Mouse (Mus musculus): ENCODE results near the gene Cpne1. TPM values are rescaled to one million over a fixed set of nuclear protein-coding genes. Genes with fewer than 3 reads are reported as not detected.
A peak's percentile ranks its signal among the peaks of the same experiment; 100 is the strongest.

The Cpne1 gene
- total and polyA plus RNA-seq, 2 experiments from 2014 or later, result 12.8 to 49.8 TPM

- WGBS, result 95% methylated on average over 3 of the region's 3 CpGs
- Histone ChIP-seq H3K27ac (no peak overlapping the region), H3K9ac (replicated peaks; ENCODE audit: low read length) (no peak overlapping the region), H3K4me2 (ENCODE audit: low read depth, low read length) (no peak overlapping the region), H3K27me3 (ENCODE audit: insufficient read depth, low read length) (no peaks in the 10 kb centered on the region), H3K36me3 (ENCODE audit: insufficient read depth, low read length) (no peaks in the 10 kb centered on the region), H3K4me3 (ENCODE audit: low read length) (no peak overlapping the region), H3K9me3 (ENCODE audit: low read length) (no peaks in the 10 kb centered on the region), H3K4me1 (ENCODE audit: insufficient read depth, low read length) (no peaks in the 10 kb centered on the region)
- no peak for DNase-seq (ENCODE audit: low spot score)
- no peak for TF ChIP-seq CTCF (IDR thresholded peaks at IDR 0.05; ENCODE audit: low read depth)
- no peak for ATAC-seq
Measured at GRCm38 (mm10) chr2:156084541-156084940, 27.2 kb downstream of the Cpne1 start.

GRCm38 (mm10) chr2:156080391-156080790 lies 31.4 kb downstream of the Cpne1 start:
- peak overlapping the region; percentile 48; the same call in 1 of the 2 replicates for H3K27ac ChIP-seq
- H3K4me1 ChIP-seq (ENCODE audit: insufficient read depth, low read length), result no peaks in the 10 kb centered on the region
- H3K9ac ChIP-seq (replicated peaks; ENCODE audit: low read length), result no peak overlapping the region
- peaks cover 31% of the 10 kb centered on the region for H3K36me3 ChIP-seq (ENCODE audit: insufficient read depth, low read length)
- H3K4me3 ChIP-seq (ENCODE audit: low read length), result no peak overlapping the region
- H3K27me3 ChIP-seq (ENCODE audit: insufficient read depth, low read length), result no peaks in the 10 kb centered on the region
- ATAC-seq (no peak), DNase-seq (ENCODE audit: low spot score) (no peak)
- 86% methylated on average over 7 of the region's 7 CpGs for WGBS
- no peaks in the 10 kb centered on the region for H3K9me3 ChIP-seq (ENCODE audit: low read length)
- no peak overlapping the region for H3K4me2 ChIP-seq (ENCODE audit: low read depth, low read length)
- TF ChIP-seq CTCF (IDR thresholded peaks at IDR 0.05; ENCODE audit: low read depth), result no peak

DNA sequence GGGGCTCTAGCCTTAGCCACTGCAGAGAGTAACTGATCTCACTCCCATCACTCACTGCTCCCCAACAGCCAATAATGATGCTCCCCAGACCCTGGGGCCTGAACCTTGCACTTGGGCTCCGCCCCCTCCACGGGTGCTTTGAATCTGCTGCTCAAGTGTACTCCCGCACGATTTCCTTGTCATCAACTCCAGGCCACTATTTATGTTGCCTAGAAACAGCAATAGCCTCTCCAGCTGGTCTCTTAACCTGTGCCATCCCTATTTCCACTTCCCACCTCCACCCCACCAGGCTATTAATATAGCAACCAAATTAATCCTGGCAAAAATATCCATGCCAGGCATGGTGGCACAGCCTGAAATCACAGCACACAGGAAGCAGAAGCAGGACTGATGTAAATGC lies 32.1 kb downstream of the Cpne1 start:
- no peak for TF ChIP-seq CTCF (IDR thresholded peaks at IDR 0.05; ENCODE audit: low read depth)
- WGBS, result 36% methylated on average over 4 of the region's 4 CpGs
- Histone ChIP-seq H3K4me1 (ENCODE audit: insufficient read depth, low read length) (no peaks in the 10 kb centered on the region), H3K9ac (replicated peaks; ENCODE audit: low read length) (no peak overlapping the region), H3K4me3 (ENCODE audit: low read length) (no peak overlapping the region), H3K27me3 (ENCODE audit: insufficient read depth, low read length) (no peaks in the 10 kb centered on the region), H3K9me3 (ENCODE audit: low read length) (no peaks in the 10 kb centered on the region), H3K4me2 (ENCODE audit: low read depth, low read length) (no peak overlapping the region), H3K36me3 (ENCODE audit: insufficient read depth, low read length) (peaks cover 36% of the 10 kb centered on the region), H3K27ac (no peak overlapping the region)
- ATAC-seq, result no peak
- DNase-seq (ENCODE audit: low spot score), result peak; percentile 10

GRCm38 (mm10) chr2:156079183-156079560 lies 32.6 kb downstream of the Cpne1 start:
- no peak for ATAC-seq
- no peak for TF ChIP-seq CTCF (IDR thresholded peaks at IDR 0.05; ENCODE audit: low read depth)
- Histone ChIP-seq H3K27me3 (ENCODE audit: insufficient read depth, low read length) (no peaks in the 10 kb centered on the region), H3K9me3 (ENCODE audit: low read length) (no peaks in the 10 kb centered on the region), H3K4me1 (ENCODE audit: insufficient read depth, low read length) (no peaks in the 10 kb centered on the region), H3K36me3 (ENCODE audit: insufficient read depth, low read length) (peaks cover 41% of the 10 kb centered on the region), H3K9ac (replicated peaks; ENCODE audit: low read length) (no peak overlapping the region), H3K4me2 (ENCODE audit: low read depth, low read length) (no peak overlapping the region), H3K4me3 (ENCODE audit: low read length) (no peak overlapping the region), H3K27ac (no peak overlapping the region)
- 90% methylated on average over 8 of the region's 8 CpGs for WGBS
- DNase-seq (ENCODE audit: low spot score), result no peak

DNA sequence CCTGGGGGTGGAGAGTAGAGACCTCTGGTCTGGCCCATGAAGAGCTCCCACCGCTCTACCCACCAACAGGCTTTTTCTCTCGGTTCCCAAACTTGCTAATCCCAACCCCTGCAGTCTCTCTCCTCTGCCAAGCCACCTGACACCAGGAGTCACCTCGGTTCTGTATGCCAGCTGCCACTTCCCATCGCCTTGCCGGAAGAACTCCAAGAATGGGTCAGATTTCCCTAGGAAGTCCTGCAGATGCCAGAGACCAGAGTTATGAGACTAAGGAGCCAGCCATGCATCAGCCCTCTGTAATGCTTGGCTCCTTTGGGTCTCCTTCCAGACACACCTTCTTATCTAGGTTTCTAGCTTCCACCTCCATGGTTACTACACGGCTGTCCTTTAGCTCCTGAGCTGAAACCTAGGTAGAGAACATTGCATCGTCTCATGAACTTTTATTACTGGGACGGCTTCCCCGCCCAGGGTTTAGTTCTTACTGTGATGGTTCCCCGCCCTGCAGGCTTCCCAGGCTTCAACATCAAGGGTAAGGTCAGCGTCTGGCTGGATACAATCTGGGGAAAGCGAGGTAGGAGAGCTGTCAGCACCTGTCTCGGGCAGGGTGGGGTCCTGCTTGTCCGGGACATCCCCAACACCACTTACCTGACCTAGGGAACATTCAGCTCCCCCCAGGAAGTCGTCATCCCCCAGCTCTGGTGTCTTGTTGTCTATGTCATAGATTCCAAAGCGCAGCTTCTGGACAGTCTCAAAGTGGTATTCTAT lies 33.2 kb downstream of the Cpne1 start:
- Histone ChIP-seq H3K9me3 (ENCODE audit: low read length) (no peaks in the 10 kb centered on the region), H3K4me1 (ENCODE audit: insufficient read depth, low read length) (no peaks in the 10 kb centered on the region), H3K9ac (replicated peaks; ENCODE audit: low read length) (no peak overlapping the region), H3K27ac (no peak overlapping the region), H3K36me3 (ENCODE audit: insufficient read depth, low read length) (peaks cover 47% of the 10 kb centered on the region), H3K27me3 (ENCODE audit: insufficient read depth, low read length) (no peaks in the 10 kb centered on the region), H3K4me2 (ENCODE audit: low read depth, low read length) (no peak overlapping the region), H3K4me3 (ENCODE audit: low read length) (no peak overlapping the region)
- no peak for DNase-seq (ENCODE audit: low spot score)
- no peak for TF ChIP-seq CTCF (IDR thresholded peaks at IDR 0.05; ENCODE audit: low read depth)
- no peak for ATAC-seq
- 87% methylated on average over 16 of the region's 16 CpGs for WGBS

GRCm38 (mm10) chr2:156077461-156077860 lies 34.3 kb downstream of the Cpne1 start:
- DNase-seq (ENCODE audit: low spot score), result no peak
- Histone ChIP-seq H3K4me3 (ENCODE audit: low read length) (no peak overlapping the region), H3K4me1 (ENCODE audit: insufficient read depth, low read length) (no peaks in the 10 kb centered on the region), H3K4me2 (ENCODE audit: low read depth, low read length) (no peak overlapping the region), H3K36me3 (ENCODE audit: insufficient read depth, low read length) (peaks cover 59% of the 10 kb centered on the region), H3K27me3 (ENCODE audit: insufficient read depth, low read length) (no peaks in the 10 kb centered on the region), H3K9me3 (ENCODE audit: low read length) (no peaks in the 10 kb centered on the region), H3K9ac (replicated peaks; ENCODE audit: low read length) (no peak overlapping the region), H3K27ac (no peak overlapping the region)
- no peak for TF ChIP-seq CTCF (IDR thresholded peaks at IDR 0.05; ENCODE audit: low read depth)
- ATAC-seq, result no peak
- WGBS, result 97% methylated on average over 7 of the region's 7 CpGs

DNA sequence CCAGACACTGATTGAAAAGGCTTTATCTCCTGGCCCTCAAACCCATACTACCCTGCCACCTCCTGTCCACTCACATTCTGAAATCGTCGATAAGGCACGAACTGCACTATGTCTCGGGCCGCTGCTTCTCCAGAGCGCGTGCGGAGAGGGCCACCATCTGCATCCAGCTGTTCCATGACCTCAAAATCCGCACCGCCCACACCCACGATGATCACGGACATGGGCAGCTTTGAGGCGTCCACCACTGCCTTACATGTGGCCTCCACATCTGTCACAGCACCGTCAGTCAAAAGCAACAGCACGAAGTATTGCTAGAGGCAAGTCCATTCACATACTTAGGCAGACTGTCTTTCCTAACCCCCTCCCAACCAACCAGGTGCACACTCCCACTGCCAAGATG lies 38.0 kb downstream of the Cpne1 start:
- 94% methylated on average over 15 of the region's 15 CpGs for WGBS
- H3K27ac ChIP-seq, result no peak overlapping the region
- no peak for ATAC-seq
- no peak for TF ChIP-seq CTCF (IDR thresholded peaks at IDR 0.05; ENCODE audit: low read depth)
- no peaks in the 10 kb centered on the region for H3K27me3 ChIP-seq (ENCODE audit: insufficient read depth, low read length)
- no peak overlapping the region for H3K4me2 ChIP-seq (ENCODE audit: low read depth, low read length)
- peaks cover 81% of the 10 kb centered on the region for H3K36me3 ChIP-seq (ENCODE audit: insufficient read depth, low read length)
- no peaks in the 10 kb centered on the region for H3K9me3 ChIP-seq (ENCODE audit: low read length)
- H3K9ac ChIP-seq (replicated peaks; ENCODE audit: low read length), result no peak overlapping the region
- no peaks in the 10 kb centered on the region for H3K4me1 ChIP-seq (ENCODE audit: insufficient read depth, low read length)
- H3K4me3 ChIP-seq (ENCODE audit: low read length), result no peak overlapping the region
- DNase-seq (ENCODE audit: low spot score), result no peak

All from hindbrain, postnatal 0 days (tissue).